Mouse (Mus musculus): ENCODE data around the gene 4930544D05Rik.

The 4930544D05Rik gene

GRCm38 (mm10) chr11:70619101-70619500, 3.5 kb downstream of the 4930544D05Rik start, which contains the start of gene Chrne:
Gene Chrne, minus strand, starts transcription at chr11:70619216.
- Histone ChIP-seq H3K36me3 (ENCODE audit: control insufficient read depth, insufficient read depth, low read length, poor library complexity, severe bottlenecking) (no peaks in the 10 kb centered on the region), H3K27me3 (ENCODE audit: control insufficient read depth, insufficient read depth, low read length, poor library complexity, severe bottlenecking) (no peaks in the 10 kb centered on the region)
- DNase-seq (ENCODE audit: low read depth, low spot score), result no peak

- peak; percentile 64 for DNase-seq (ENCODE audit: low read depth, low spot score)
Measured at GRCm38 (mm10) chr11:70621972-70622814, 6.5 kb downstream of the 4930544D05Rik start.

DNA sequence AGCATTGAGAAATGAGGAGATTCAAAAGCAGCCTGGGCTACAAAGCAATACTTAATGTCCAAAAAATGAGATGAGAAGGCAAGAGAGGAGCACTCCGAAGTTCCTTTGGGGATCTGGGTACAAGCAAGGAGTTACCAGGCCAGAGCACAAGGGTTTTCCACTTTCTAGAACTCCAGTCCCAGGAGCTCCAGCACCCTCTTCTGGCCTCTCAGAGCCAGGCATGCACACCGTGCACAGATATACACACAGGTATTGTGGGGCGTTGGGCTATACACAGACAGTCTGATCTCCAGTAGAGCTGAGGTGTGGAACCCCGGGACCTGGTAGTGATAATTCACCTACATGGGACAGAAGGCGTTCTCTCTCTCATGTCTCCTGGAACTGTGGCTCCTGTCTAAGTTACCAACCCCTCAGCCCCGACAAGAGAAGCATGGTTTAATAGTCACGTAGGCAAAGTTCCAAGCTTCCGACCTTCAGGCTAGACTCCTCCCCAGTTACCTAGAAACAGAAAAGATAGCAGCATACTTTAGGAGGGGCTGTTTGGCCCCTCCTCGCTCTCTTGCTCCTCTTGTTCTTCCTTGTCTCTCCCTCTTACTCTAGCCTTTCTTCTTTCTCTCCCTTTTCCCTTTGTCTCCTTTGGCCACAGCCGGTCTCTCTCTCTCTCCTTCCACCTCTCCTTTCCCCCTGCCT, 7.5 kb downstream of the 4930544D05Rik start:
- no peaks in the 10 kb centered on the region for H3K36me3 ChIP-seq (ENCODE audit: control insufficient read depth, insufficient read depth, low read length, poor library complexity, severe bottlenecking)
- DNase-seq (ENCODE audit: low read depth, low spot score), result no peak
- no peaks in the 10 kb centered on the region for H3K27me3 ChIP-seq (ENCODE audit: control insufficient read depth, insufficient read depth, low read length, poor library complexity, severe bottlenecking)

More at GRCm38 (mm10) chr11:70621972-70622814, 6.5 kb downstream of the 4930544D05Rik start:
- no peaks in the 10 kb centered on the region for H3K36me3 ChIP-seq (ENCODE audit: control insufficient read depth, insufficient read depth, low read length, poor library complexity, severe bottlenecking)
- no peaks in the 10 kb centered on the region for H3K27me3 ChIP-seq (ENCODE audit: control insufficient read depth, insufficient read depth, low read length, poor library complexity, severe bottlenecking)

DNA sequence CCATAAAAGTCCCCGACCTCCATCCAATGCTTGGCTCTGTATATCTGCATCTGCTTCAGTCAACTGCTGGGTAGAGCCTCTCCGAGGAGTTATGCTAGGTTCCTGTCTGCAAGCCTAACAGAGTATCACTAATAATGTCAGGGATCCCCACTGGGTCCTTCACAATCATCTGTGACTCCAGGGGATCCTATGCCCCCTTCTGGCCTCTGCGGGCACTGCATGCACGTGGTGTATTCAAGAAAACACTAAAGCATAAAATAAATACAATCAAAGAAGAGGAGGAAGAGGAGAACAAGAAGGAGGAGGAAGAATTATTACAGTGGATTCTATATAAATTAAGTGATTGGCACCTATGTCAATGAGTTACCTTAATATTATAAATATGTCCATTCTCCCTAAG, 9.8 kb downstream of the 4930544D05Rik start:
- DNase-seq (ENCODE audit: low read depth, low spot score), result peak; percentile 75
- Histone ChIP-seq H3K36me3 (ENCODE audit: control insufficient read depth, insufficient read depth, low read length, poor library complexity, severe bottlenecking) (no peaks in the 10 kb centered on the region), H3K27me3 (ENCODE audit: control insufficient read depth, insufficient read depth, low read length, poor library complexity, severe bottlenecking) (no peaks in the 10 kb centered on the region)

DNA sequence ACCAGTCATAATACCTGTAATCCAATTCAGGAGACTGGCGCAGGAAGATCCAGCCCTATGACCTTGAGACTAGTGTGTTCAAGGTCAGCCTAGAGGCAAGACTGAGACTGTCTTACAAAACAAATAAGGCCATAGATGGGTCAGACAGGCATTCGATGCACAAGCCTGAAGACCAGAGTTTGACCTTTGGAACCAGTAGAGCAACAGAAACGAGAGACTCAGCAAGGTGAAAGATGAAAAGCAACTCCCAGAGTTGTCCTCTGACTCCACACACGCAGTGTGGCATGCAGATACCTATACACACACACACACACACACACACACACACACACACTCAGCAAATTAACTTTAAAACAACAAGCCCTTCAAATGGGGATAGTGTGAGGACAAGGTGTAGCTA, 11.2 kb downstream of the 4930544D05Rik start:
- DNase-seq (ENCODE audit: low read depth, low spot score), result no peak
- H3K27me3 ChIP-seq (ENCODE audit: control insufficient read depth, insufficient read depth, low read length, poor library complexity, severe bottlenecking), result no peaks in the 10 kb centered on the region

DNA sequence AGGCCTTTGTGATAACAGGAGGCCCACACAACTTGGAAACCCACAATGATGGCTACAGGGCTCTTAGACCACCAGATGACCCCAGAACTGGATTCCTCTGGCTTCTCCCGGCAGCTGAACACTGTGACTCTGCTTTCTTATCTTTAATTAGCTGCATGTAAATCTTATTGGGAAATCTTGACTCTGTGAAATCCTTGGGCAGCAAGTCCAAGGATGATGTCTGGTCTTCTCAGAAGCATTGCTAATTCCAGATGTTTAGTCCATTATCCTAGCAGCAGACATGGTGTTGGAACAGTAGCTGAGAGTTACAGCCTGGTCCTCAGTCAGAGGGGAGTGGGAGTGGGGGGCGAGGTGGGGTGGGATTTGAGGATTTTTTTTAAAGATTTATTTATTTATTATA, 12.8 kb downstream of the 4930544D05Rik start:
- DNase-seq (ENCODE audit: low read depth, low spot score), result no peak
- H3K36me3 ChIP-seq (ENCODE audit: control insufficient read depth, insufficient read depth, low read length, poor library complexity, severe bottlenecking), result no peaks in the 10 kb centered on the region
- no peaks in the 10 kb centered on the region for H3K27me3 ChIP-seq (ENCODE audit: control insufficient read depth, insufficient read depth, low read length, poor library complexity, severe bottlenecking)

More for the DNA sequence above, 11.2 kb downstream of the 4930544D05Rik start:
- H3K36me3 ChIP-seq (ENCODE audit: control insufficient read depth, insufficient read depth, low read length, poor library complexity, severe bottlenecking), result no peaks in the 10 kb centered on the region

DNA sequence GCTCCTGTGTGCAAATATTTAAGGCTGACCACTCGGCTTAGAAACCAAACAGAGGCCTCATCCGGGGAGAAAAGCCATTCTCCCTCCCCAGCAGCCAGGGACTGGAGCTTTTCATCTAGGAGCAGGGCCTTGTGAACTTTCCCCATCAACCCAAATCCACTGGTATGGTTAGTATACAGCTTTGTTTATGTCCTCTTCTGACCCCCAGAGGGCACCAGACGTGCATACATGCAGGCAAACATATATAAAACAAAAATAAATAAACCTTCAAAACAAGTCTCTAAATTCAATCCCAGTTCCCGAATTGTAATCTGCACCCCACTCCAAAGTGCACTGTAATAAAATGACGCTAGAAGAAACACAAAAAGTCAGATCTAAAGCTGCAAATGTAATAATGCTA, 13.9 kb downstream of the 4930544D05Rik start:
- peak; percentile 78 for DNase-seq (ENCODE audit: low read depth, low spot score)
- no peaks in the 10 kb centered on the region for H3K36me3 ChIP-seq (ENCODE audit: control insufficient read depth, insufficient read depth, low read length, poor library complexity, severe bottlenecking)
- H3K27me3 ChIP-seq (ENCODE audit: control insufficient read depth, insufficient read depth, low read length, poor library complexity, severe bottlenecking), result no peaks in the 10 kb centered on the region

GRCm38 (mm10) chr11:70630129-70630528, 14.5 kb downstream of the 4930544D05Rik start:
- Histone ChIP-seq H3K36me3 (ENCODE audit: control insufficient read depth, insufficient read depth, low read length, poor library complexity, severe bottlenecking) (no peaks in the 10 kb centered on the region), H3K27me3 (ENCODE audit: control insufficient read depth, insufficient read depth, low read length, poor library complexity, severe bottlenecking) (no peaks in the 10 kb centered on the region)
- DNase-seq (ENCODE audit: low read depth, low spot score), result no peak

DNA sequence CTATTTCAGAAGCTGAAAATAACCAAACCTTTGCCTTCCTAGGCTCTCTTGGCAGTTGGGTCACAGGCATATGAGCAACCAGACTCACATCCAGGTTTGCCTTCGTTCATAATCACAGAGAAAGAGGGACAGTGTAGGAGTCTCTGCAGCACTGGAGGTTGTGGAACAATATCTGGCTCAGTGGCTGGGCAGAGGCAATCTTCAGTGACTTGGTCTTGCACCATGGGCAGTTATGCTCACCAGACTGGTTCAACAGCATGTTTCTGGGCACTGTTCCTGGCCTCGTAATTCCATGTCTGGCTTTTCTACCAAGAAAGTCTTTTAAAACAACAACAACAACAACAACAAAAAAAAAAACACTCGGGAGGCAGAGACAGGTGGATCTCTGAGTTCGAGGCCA, 20.0 kb downstream of the 4930544D05Rik start:
- Histone ChIP-seq H3K27me3 (ENCODE audit: control insufficient read depth, insufficient read depth, low read length, poor library complexity, severe bottlenecking) (no peaks in the 10 kb centered on the region), H3K36me3 (ENCODE audit: control insufficient read depth, insufficient read depth, low read length, poor library complexity, severe bottlenecking) (no peaks in the 10 kb centered on the region)
- no peak for DNase-seq (ENCODE audit: low read depth, low spot score)

DNA sequence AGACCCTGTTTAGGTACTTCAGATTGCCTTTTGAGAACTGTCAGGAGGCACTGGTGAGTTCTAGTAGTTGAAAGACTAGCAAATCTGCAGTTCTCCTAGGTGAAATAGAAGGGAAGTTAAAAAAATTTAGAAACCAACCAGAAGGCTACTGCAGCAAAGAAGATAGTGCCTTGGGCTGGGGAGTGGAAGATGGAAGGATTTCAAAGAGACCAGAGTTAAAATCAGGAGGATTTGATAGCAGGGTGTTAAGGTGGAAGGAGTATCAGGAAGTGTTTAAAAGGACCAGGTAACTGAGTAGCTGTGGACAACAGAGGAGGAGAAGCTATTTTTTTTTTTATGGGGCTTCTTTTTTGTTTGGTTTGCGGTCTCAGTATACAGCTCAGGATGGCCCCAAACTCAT, 22.1 kb downstream of the 4930544D05Rik start:
- Histone ChIP-seq H3K27me3 (ENCODE audit: control insufficient read depth, insufficient read depth, low read length, poor library complexity, severe bottlenecking) (no peaks in the 10 kb centered on the region), H3K36me3 (ENCODE audit: control insufficient read depth, insufficient read depth, low read length, poor library complexity, severe bottlenecking) (no peaks in the 10 kb centered on the region)
- no peak for DNase-seq (ENCODE audit: low read depth, low spot score)

- H3K36me3 ChIP-seq (ENCODE audit: control insufficient read depth, insufficient read depth, low read length, poor library complexity, severe bottlenecking), result 0 out of 2 replicates have a peak, but pooled peaks cover 2% of the 10 kb centered on the region
- no peaks in the 10 kb centered on the region for H3K27me3 ChIP-seq (ENCODE audit: control insufficient read depth, insufficient read depth, low read length, poor library complexity, severe bottlenecking)
- DNase-seq (ENCODE audit: low read depth, low spot score), result no peak
Measured at GRCm38 (mm10) chr11:70638293-70638692, 22.6 kb downstream of the 4930544D05Rik start.

- Histone ChIP-seq H3K27me3 (ENCODE audit: control insufficient read depth, insufficient read depth, low read length, poor library complexity, severe bottlenecking) (no peaks in the 10 kb centered on the region), H3K36me3 (ENCODE audit: control insufficient read depth, insufficient read depth, low read length, poor library complexity, severe bottlenecking) (0 out of 2 replicates have a peak, but pooled peaks cover 2% of the 10 kb centered on the region)
- no peak for DNase-seq (ENCODE audit: low read depth, low spot score)
Measured at GRCm38 (mm10) chr11:70638714-70639278, 23.1 kb downstream of the 4930544D05Rik start, which contains the start of gene Gp1ba. Gene Gp1ba, plus strand, starts transcription at chr11:70639122.

- peaks cover 6% of the 10 kb centered on the region; the same call in 1 of the 2 replicates for H3K36me3 ChIP-seq (ENCODE audit: control insufficient read depth, insufficient read depth, low read length, poor library complexity, severe bottlenecking)
- no peak for DNase-seq (ENCODE audit: low read depth, low spot score)
- no peaks in the 10 kb centered on the region for H3K27me3 ChIP-seq (ENCODE audit: control insufficient read depth, insufficient read depth, low read length, poor library complexity, severe bottlenecking)
Measured at GRCm38 (mm10) chr11:70639976-70640375, 24.3 kb downstream of the 4930544D05Rik start.

GRCm38 (mm10) chr11:70641241-70641640, 25.6 kb downstream of the 4930544D05Rik start:
- Histone ChIP-seq H3K27me3 (ENCODE audit: control insufficient read depth, insufficient read depth, low read length, poor library complexity, severe bottlenecking) (no peaks in the 10 kb centered on the region), H3K36me3 (ENCODE audit: control insufficient read depth, insufficient read depth, low read length, poor library complexity, severe bottlenecking) (peaks cover 6% of the 10 kb centered on the region; the same call in 1 of the 2 replicates)
- no peak for DNase-seq (ENCODE audit: low read depth, low spot score)

DNA sequence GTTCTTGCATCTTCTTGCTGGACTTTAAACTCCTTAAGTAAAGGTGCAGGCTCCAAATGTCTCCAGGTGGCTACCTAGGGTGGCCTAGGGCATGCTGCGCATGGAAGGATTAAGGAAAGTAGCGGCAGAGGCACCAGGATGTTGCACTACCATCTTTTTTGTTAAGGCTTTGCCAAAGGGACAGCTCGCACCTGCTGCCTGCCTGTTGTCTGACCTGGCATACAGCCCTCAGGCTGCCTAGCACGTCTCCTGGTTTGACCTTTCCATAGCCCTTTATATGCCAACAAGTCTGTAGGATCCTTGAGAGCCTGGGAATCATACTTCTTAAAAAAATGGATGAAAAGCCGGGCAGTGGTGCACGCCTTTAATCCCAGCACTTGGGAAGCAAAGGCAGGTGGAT, 27.4 kb downstream of the 4930544D05Rik start:
- Histone ChIP-seq H3K36me3 (ENCODE audit: control insufficient read depth, insufficient read depth, low read length, poor library complexity, severe bottlenecking) (peaks cover 6% of the 10 kb centered on the region; the same call in 1 of the 2 replicates), H3K27me3 (ENCODE audit: control insufficient read depth, insufficient read depth, low read length, poor library complexity, severe bottlenecking) (no peaks in the 10 kb centered on the region)
- no peak for DNase-seq (ENCODE audit: low read depth, low spot score)
